In genomic region chr11:22001321-22002061, GRCm38 (mm10) we compare ENCODE assay signal across 8 mouse cellular contexts. TPM values are rescaled to one million over a fixed set of nuclear protein-coding genes. Genes with fewer than 3 reads are reported as not detected.
DNase-seq lines count a peak whose midpoint lies in the region; ATAC-seq and TF ChIP-seq lines count a peak whose summit lies in the region.

No protein-coding gene starts in this region.

- no peak overlapping the region for H3K27ac ChIP-seq in ES-E14 (ENCODE audit: insufficient read depth, low read depth, low read length, poor library complexity, severe bottlenecking)
- peak overlapping the region; percentile 81 for H3K27ac ChIP-seq in embryonic facial prominence, embryonic 12.5 days
- no peak overlapping the region for H3K27ac ChIP-seq in heart, postnatal 0 days (ENCODE audit: low read depth)

- peak; percentile 83 for ATAC-seq in embryonic facial prominence, embryonic 12.5 days (ENCODE audit: insufficient number of reproducible peaks, insufficient read depth, low FRiP score, low TSS enrichment)
- peak; percentile 83 for ATAC-seq in heart, postnatal 0 days (ENCODE audit: insufficient read depth, low read depth)
- 0 out of 2 replicates have a peak, but pooled peaks have one; percentile 18 for ATAC-seq in megakaryocyte progenitor cell, adult 5-6 weeks (replicated peaks; ENCODE audit: poor library complexity)

- WGBS in embryonic facial prominence, embryonic 12.5 days: under 1% methylated on average over 45 of the region's 59 CpGs
- under 1% methylated on average over 43 of the region's 59 CpGs for WGBS in heart, postnatal 0 days

- peaks cover 0 to 2% of the 10 kb centered on the region in 2 experiments; a peak in 1 of 4 replicates for H3K4me1 ChIP-seq in ES-E14 (ENCODE audit: control insufficient read depth in 2 of 2, insufficient read depth in 2 of 2, low read length in 2 of 2, poor library complexity in 1 of 2)
- H3K4me1 ChIP-seq in embryonic facial prominence, embryonic 12.5 days: peaks cover 27% of the 10 kb centered on the region
- 0 out of 2 replicates have a peak, but pooled peaks cover 11% of the 10 kb centered on the region for H3K4me1 ChIP-seq in heart, postnatal 0 days (ENCODE audit: control insufficient read depth, insufficient read depth)

- peak overlapping the region; percentile 53 for H3K9ac ChIP-seq in ES-E14 (ENCODE audit: insufficient read depth, low read depth, low read length, poor library complexity, severe bottlenecking)
- peak overlapping the region; percentile 57 for H3K9ac ChIP-seq in embryonic facial prominence, embryonic 12.5 days
- H3K9ac ChIP-seq in heart, postnatal 0 days (replicated peaks; ENCODE audit: low read depth, low read length): peak overlapping the region; percentile 42; the same call in 1 of the 2 replicates

- H3K36me3 ChIP-seq in ES-E14 (ENCODE audit: control insufficient read depth, insufficient read depth, low read length, poor library complexity, severe bottlenecking): no peaks in the 10 kb centered on the region
- H3K36me3 ChIP-seq in embryonic facial prominence, embryonic 12.5 days: no peaks in the 10 kb centered on the region
- peaks cover 12% of the 10 kb centered on the region; the same call in 1 of the 2 replicates for H3K36me3 ChIP-seq in heart, postnatal 0 days (replicated peaks; ENCODE audit: control insufficient read depth, insufficient read depth, low read length)
- no peaks in the 10 kb centered on the region for H3K36me3 ChIP-seq in splenic B cell, adult 2 months (ENCODE audit: control insufficient read depth, insufficient read depth, low read length, poor library complexity, severe bottlenecking)

- in situ Hi-C loops in ES-E14 (cut with MboI; ENCODE audit: low sequenced_read_pairs in 2 of 2, unreplicated experiment in 2 of 2): no loop called here

- peak; percentile 82 for DNase-seq in 3T3-L1 (ENCODE audit: low read depth, low spot score)
- peak; percentile 57 for DNase-seq in ES-E14 (ENCODE audit: low read depth, low spot score)
- DNase-seq in heart, postnatal 0 days (ENCODE audit: low spot score): no peak
- peak; percentile 65 to 76 for DNase-seq in kidney, postnatal 4 days
- peak; percentile 42 for DNase-seq in splenic B cell, adult 2 months (ENCODE audit: low read depth, low spot score)
- no peak for DNase-seq in c-Kit-positive CD71-positive TER-119-positive erythroid progenitor cells, embryonic 14.5 days (ENCODE audit: low spot score)

- no peak for TF ChIP-seq EP300 in heart, postnatal 0 days (IDR thresholded peaks at IDR 0.05; ENCODE audit: low read depth)

- H3K4me2 ChIP-seq in embryonic facial prominence, embryonic 12.5 days (replicated peaks): peak overlapping the region; percentile 90
- peak overlapping the region; percentile 98 for H3K4me2 ChIP-seq in heart, postnatal 0 days (ENCODE audit: low read depth, low read length)

- no peak for TF ChIP-seq CTCF in heart, postnatal 0 days (IDR thresholded peaks at IDR 0.05; ENCODE audit: low read depth)

- H3K27me3 ChIP-seq in embryonic facial prominence, embryonic 12.5 days: peaks cover 83% of the 10 kb centered on the region
- H3K27me3 ChIP-seq in heart, postnatal 0 days (ENCODE audit: control insufficient read depth, insufficient read depth, low read length): peaks cover 87% of the 10 kb centered on the region
- H3K27me3 ChIP-seq in splenic B cell, adult 2 months (ENCODE audit: control insufficient read depth, insufficient read depth, low read length, poor library complexity, severe bottlenecking): peaks cover 5% of the 10 kb centered on the region; the same call in 1 of the 2 replicates

- peak overlapping the region; percentile 57 to 71 for H3K4me3 ChIP-seq in ES-E14 (ENCODE audit: insufficient read depth in 1 of 2, low read depth in 1 of 2, low read length in 2 of 2, poor library complexity in 1 of 2, severe bottlenecking in 1 of 2)
- H3K4me3 ChIP-seq in embryonic facial prominence, embryonic 12.5 days: peak overlapping the region; percentile 53
- peak overlapping the region; percentile 67 for H3K4me3 ChIP-seq in heart, postnatal 0 days (ENCODE audit: low read depth, low read length)

- H3K9me3 ChIP-seq in ES-E14 (ENCODE audit: control insufficient read depth, insufficient read depth, low read depth, low read length): no peaks in the 10 kb centered on the region
- H3K9me3 ChIP-seq in embryonic facial prominence, embryonic 12.5 days: no peaks in the 10 kb centered on the region
- H3K9me3 ChIP-seq in heart, postnatal 0 days (replicated peaks; ENCODE audit: control insufficient read depth, low read length): no peaks in the 10 kb centered on the region

TF ChIP-seq in ES-E14, 5 proteins besides CTCF, POLR2A, EP300 and RAD21:
- TF ChIP-seq HCFC1 (IDR thresholded peaks at IDR 0.05; ENCODE audit: borderline replicate concordance, insufficient read depth, low read length) (no peak), MAFK (IDR thresholded peaks at IDR 0.05; ENCODE audit: insufficient read depth, low read depth, low read length) (no peak), CHD2 (IDR thresholded peaks at IDR 0.05; ENCODE audit: low read depth, low read length) (no peak), ZNF384 (IDR thresholded peaks at IDR 0.05; ENCODE audit: low read depth, low read length) (no peak), ZC3H11A (IDR thresholded peaks at IDR 0.05; ENCODE audit: borderline replicate concordance, low read depth, low read length) (no peak)

RNA-seq across cellular contexts. Expression of gene Otx1, which starts 1.2 kb away (rescaled TPM):
- total RNA-seq in ES-E14 (2012; rRNA removed): 0.05 TPM in 1 of 2 replicates, not detected in the other
- 4.5 and 6.3 TPM in 2 replicates for polyA plus RNA-seq in embryonic facial prominence, embryonic 12.5 days (2016; fragmentation: Nextera tagmentation; extraction: Ambion mirVana)
- total RNA-seq in heart, postnatal 0 days (2014; rRNA removed; ENCODE audit: low replicate concordance): not detected in 2 replicates
- polyA plus RNA-seq in heart, postnatal 0 days (2015; fragmentation: Nextera tagmentation; extraction: Ambion mirVana): 0.04 and 0.05 TPM in 2 replicates
- not detected in 2 replicates for total RNA-seq in megakaryocyte progenitor cell, adult 5-6 weeks (2015)
- not detected in 2 replicates for total RNA-seq in megakaryocyte progenitor cell, adult 5-6 weeks (2017)

Comparison
In these comparisons a context has a peak if more than half of its experiments do, and no peak if none do; other contexts are left out.
1. DNase-seq: peak in 3T3-L1 (single experiment), ES-E14 (single experiment), kidney, postnatal 4 days (2 of 2) and splenic B cell, adult 2 months (single experiment); none in heart, postnatal 0 days (single experiment) and c-Kit-positive CD71-positive TER-119-positive erythroid progenitor cells, embryonic 14.5 days (single experiment).
2. ATAC-seq: peak in every context shown above with its lines; median percentile 83 in embryonic facial prominence, embryonic 12.5 days; 83 in heart, postnatal 0 days; 18 in megakaryocyte progenitor cell, adult 5-6 weeks.
3. Peak in every context shown above with its lines, with median percentiles within 50 percentile points of each other: H3K4me3 ChIP-seq and H3K9ac ChIP-seq.